Mouse (Mus musculus) mesoderm, embryonic 11.5 days (tissue): ENCODE results near the gene Fam104a.

Experiments
- DNase-seq: peaks from one replicate; pipeline ENCODE4 v3.0.0-alpha.2; 2012; ENCODE audit warnings: low read depth, low spot score

The Fam104a gene

GRCm38 (mm10) chr11:113703758-113704157 lies 19.8 kb upstream of the Fam104a start:
- peak; percentile 81 for DNase-seq

DNA sequence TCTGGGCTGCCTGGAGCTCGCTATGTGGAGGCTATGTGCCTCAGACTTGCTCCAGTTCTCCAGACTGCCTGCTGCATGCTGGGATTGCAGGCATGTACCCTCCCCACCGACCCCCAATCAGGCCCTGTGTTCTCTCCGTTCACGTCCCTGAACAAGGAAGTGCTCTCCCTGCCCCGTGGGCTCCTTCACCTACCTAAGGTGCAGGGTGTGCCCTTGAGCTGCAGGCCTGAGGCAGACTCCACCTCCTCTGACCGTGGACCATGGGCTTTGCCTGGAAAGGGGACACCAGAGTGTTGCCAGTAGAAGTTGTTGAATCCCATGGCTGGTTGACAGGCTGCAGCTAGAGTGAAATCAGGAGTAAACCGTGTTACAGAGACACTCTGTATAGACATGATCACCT lies 15.7 kb upstream of the Fam104a start:
- no peak for DNase-seq

- DNase-seq, result no peak
Measured at GRCm38 (mm10) chr11:113698013-113698545, 14.1 kb upstream of the Fam104a start.

- DNase-seq, result no peak
Measured at GRCm38 (mm10) chr11:113697571-113697970, 13.6 kb upstream of the Fam104a start.

DNA sequence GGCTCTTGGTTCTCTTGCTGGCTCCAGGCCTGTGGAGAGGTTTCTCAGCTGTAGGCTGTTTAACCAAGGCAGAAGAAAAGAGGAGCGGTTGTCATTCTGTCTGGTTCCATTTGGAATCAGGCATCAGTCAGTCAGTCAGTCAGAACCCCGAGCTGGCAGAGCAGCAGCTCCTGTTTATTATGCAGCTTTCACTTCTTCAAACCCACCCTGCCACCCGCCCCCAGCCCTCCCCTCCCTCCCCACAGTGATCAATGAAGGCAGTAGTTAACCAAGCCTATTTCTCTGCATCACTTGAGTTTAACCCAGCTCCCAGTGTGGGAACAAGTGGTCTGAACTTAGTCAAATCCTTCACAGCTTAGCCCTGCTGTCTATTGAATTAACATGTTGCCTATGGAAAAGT lies 7.9 kb upstream of the Fam104a start:
- no peak for DNase-seq

GRCm38 (mm10) chr11:113691318-113691717 lies 7.4 kb upstream of the Fam104a start:
- no peak for DNase-seq

GRCm38 (mm10) chr11:113690506-113690905 lies 6.6 kb upstream of the Fam104a start:
- DNase-seq, result no peak

DNA sequence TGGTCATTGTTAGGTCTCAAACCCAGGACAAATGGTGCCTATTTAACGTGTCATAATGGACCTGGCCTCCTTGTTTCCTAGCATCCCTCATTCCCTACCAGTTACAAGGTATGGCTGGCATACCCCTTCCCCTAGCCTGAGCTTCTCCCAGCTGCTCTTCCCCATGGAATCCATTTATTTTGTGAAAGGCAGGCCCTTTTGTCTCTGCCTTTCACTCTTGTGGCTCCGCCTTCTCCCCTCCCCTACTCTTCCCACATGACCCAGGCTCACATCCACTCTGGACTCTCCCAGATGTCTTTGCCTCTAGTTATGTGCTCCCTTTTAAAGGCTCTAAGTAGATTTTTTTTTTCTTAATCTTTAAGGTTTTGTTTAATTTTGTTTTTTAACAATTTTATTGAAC lies 3.1 kb upstream of the Fam104a start:
- DNase-seq, result peak; percentile 61

- no peak for DNase-seq
Measured at GRCm38 (mm10) chr11:113684707-113685426, 912 bp upstream of the Fam104a start.

DNA sequence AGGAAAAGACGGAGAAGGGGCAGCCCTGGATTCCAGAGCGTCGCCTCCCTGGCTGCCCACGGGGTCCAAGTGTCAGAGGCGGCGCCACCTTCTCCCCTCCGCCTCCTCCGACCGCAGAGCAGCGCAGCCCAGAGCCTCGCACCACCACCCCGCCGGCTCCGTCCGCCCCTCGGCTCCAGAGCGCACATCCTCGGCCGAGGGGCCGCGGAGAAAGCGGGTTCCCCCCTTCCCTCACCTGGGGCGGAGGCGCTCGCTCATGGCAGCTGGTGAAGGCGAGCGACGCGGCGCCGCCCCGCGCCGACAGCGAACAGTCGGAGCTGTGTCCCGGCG lies 363 bp downstream of the Fam104a start:
- no peak for DNase-seq

DNA sequence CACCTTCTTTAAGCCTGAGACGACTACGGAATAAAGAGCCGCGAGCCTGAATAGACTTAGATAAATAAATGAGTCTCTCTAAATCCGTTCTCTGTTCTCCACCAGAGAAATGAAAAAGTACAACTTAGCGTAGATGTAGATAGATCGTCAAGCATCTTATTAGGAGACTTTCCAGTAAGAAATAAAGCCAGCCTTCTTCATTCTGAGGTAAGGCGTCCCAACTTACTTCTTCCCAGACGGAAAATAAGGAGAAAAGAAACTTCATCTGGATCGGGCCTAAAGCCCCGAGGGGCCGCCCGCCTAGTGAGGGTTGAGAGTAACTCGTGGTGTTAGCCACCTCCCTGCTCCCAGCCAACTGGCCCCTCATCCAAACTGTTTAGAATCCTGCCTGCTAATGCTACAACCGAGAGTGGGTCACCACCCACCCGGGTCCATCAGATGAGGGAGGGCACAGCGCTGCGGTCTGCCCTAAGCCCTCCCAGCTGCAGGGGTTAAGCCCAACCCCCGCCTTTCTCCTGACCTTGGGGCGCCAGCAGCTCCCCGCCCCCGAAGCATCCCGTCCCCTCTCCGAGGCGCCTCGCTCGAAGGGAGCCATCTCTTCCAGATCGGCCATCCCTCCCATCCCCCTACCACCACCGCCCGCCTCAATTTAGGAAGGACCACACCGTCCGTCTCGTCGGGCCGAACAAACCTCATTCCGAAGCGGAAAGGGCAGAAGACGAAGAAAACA lies 893 bp downstream of the Fam104a start:
- DNase-seq, result peak; percentile 66

- no peak for DNase-seq
Measured at GRCm38 (mm10) chr11:113681979-113682378, 2.0 kb downstream of the Fam104a start.

- no peak for DNase-seq
Measured at GRCm38 (mm10) chr11:113680954-113681353, 3.0 kb downstream of the Fam104a start.

DNA sequence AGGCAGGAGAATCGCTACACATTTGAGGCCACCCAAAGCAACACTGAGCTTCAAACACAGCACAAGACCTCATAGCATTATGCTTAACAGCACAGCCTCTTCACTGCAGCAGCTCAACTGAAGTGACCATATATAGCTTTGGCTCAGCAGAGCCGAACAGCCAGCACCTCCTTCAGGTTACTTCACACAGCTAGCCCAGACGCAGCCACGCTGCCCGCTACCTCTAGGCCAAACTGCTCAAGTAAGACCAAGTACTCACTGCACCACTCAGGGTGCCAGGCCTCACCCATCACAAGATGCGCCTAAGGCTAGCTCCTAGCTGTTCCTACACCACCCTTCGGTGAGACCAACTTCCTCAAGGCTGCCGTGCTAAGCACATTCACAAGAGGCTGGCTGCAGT lies 5.6 kb downstream of the Fam104a start:
- no peak for DNase-seq

DNA sequence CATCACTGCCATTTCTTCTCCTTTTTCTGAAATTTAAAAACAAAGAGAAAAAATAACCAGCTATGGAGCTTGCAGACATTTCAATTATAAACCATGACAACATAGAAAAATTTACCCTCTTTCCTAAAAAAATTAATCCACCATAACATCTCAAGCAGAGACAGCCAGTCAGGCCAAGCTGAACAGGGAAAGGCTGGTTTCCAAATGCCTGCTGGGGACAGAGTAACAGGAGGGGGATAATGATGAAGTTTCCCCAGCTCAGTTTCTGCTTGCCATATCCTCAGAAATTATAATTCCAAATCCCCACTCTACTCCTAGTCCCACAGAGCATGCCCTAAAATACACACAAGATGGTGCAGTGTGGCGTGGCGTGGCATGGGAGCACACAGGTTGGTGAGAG lies 6.6 kb downstream of the Fam104a start:
- DNase-seq, result no peak

DNA sequence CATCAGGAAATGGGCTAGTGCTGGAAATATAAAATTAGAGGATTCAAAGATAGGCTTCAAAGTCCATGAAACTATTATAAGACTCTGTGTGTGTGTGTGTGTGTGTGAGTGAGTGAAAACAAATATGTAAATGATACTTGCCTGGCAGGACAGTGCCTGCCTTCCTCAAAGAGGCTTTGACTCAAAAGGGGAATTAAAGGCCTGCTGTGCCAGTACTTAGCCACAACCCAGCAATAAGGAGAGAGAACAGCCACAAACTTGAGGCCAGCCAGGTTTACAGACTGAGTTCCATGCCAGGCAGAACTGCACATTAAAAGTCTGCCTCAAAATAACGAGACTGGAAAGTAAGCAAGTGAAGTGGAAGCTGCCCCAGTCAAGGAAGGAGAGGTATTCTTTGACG lies 7.1 kb downstream of the Fam104a start:
- no peak for DNase-seq

DNA sequence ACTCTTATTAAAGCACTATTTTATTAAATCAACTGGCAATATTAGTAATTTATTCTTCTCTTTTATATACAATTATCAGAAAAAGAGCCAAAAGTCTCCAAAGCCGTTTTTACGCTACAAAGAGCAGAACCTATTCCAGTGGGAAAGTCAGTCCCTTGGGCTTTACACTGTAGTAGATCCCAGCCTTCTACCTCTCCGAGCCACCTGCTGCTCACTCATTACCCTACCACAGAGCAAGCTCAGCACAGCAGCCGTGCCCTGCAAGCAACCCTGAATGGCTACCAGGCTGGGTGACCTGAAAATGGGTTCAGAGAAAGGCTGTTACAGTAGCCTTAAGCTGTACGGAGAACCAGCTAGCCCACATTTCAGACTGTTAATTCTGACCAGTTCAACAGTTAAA lies 9.4 kb downstream of the Fam104a start:
- DNase-seq, result no peak

- no peak for DNase-seq
Measured at GRCm38 (mm10) chr11:113673614-113674013, 10.3 kb downstream of the Fam104a start.

DNA sequence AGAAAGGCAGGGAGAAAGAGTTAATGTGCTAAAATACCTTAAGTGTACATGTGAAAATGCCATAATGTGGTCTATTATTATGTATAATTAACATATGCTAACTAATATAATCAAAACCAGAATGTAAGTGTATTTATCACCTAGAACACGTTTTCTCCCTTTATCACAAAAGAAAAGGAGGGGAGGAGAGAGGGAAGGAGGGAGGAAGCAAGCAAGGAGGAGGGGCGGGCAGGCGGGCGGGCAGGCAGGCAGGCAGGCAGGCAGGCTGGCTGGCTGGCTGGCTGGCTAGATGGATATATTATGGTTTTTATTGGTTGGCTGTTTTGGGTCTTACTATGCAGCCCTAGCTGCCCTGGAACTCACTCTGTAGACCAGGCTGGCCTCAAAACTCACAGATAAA lies 14.2 kb downstream of the Fam104a start:
- DNase-seq, result no peak

DNA sequence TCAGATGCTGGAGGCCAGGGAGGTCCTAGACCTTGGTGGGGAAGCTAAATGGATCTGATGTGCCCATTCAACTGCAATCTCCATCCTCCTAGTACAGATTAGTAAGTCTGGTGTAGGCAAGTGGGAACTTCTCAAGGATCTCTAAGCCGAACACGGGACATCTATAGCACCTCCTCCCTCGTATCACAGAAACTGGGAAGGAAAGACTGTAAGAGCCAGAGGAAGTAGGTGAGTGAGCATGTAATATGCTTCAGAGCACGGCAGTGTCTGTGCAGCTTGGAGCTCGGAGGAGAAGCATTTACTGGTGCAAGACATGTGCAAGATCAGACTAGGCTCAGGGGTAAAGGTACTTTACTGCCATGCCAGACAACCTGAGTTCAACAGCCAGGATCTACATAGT lies 15.1 kb downstream of the Fam104a start:
- no peak for DNase-seq

GRCm38 (mm10) chr11:113667704-113668103 lies 16.3 kb downstream of the Fam104a start:
- DNase-seq, result no peak

GRCm38 (mm10) chr11:113667122-113667521 lies 16.8 kb downstream of the Fam104a start:
- DNase-seq, result no peak

GRCm38 (mm10) chr11:113666648-113667047 lies 17.3 kb downstream of the Fam104a start:
- no peak for DNase-seq
